Mouse (Mus musculus) intestine, embryonic 16.5 days (tissue): ENCODE measurements at regions not wholly inside any gene's neighbourhood (a gene's known extent, or its start where the extent isn't known, plus 50 kb on each side); places are given as distances from the start of the nearest gene placed in this dataset.

Source experiments
- ATAC-seq: fragments of 200-750 bp; cut with Nextera tagmentation; 2 replicates; pipeline ENCODE4 v1.8.0; 2017; ENCODE audit warnings: moderate TSS enrichment, moderate library complexity
- H3K27ac ChIP-seq: fragments of 300-500 bp; sonication (generic); 2 replicates; pipeline ENCODE4 v1.5.1; 2014; ENCODE audit warnings: mild to moderate bottlenecking, low read length
- H3K27me3 ChIP-seq: fragments of 300-500 bp; sonication (generic); replicated peaks from 2 replicates; pipeline ENCODE4 v1.6.1; 2014; ENCODE audit warnings: low read length, control low read depth, mixed read lengths; ENCODE audit not compliant: control insufficient read depth, insufficient read depth
- H3K36me3 ChIP-seq: fragments of 300-500 bp; sonication (generic); 2 replicates; pipeline ENCODE4 v1.6.1; 2014; ENCODE audit warnings: low read length, control low read depth; ENCODE audit not compliant: control insufficient read depth, insufficient read depth
- H3K4me1 ChIP-seq: fragments of 300-500 bp; sonication (generic); 2 replicates; pipeline ENCODE4 v1.6.1; 2014; ENCODE audit warnings: low read length, control low read depth, mixed read lengths; ENCODE audit not compliant: control insufficient read depth, insufficient read depth
- H3K4me2 ChIP-seq: fragments of 300-500 bp; sonication (generic); 2 replicates; pipeline ENCODE4 v1.6.1; 2014; ENCODE audit warnings: low read depth, low read length, control low read depth
- H3K4me3 ChIP-seq: fragments of 300-500 bp; sonication (generic); 2 replicates; pipeline ENCODE4 v1.5.1; 2014; ENCODE audit warnings: mild to moderate bottlenecking, low read length
- H3K9ac ChIP-seq: fragments of 300-500 bp; sonication (generic); 2 replicates; pipeline ENCODE4 v1.6.1; 2014; ENCODE audit warnings: low read depth, low read length
- H3K9me3 ChIP-seq: fragments of 300-500 bp; sonication (generic); 2 replicates; pipeline ENCODE4 v1.6.1; 2016; ENCODE audit warnings: low read length, control low read depth; ENCODE audit not compliant: control insufficient read depth
- WGBS: fragments of 180-500 bp; shearing (Covaris S2); extraction: QIAGEN DNeasy Blood & Tissue Kit; methylation state at CpG from one replicate; pipeline ENCODE4 v1.1.7; 2014; 5-methylcytosine and 5-hydroxymethylcytosine counted together

DNA sequence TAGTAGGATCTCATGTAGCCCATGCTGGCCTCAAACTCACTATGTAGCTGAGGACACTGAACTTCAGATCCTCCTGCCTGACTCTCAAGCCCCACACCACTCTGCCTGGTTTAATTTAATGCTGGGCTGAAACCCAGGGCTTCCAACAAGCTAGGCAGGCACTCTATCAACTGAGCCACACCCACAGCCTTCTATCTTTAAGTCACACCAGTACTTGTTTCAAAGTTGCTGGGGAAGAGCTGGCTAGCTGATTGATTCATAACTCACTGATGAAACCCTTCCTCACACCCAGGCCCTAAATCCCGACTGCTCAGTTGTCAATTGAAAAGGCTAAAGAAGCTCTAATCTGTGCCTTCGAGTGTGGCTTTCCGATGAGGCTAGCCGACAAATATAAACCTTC, 241.8 kb downstream of the Insig2 start:
- H3K4me3 ChIP-seq: no peak overlapping the region
- no peaks in the 10 kb centered on the region for H3K4me1 ChIP-seq
- H3K36me3 ChIP-seq: no peaks in the 10 kb centered on the region
- H3K4me2 ChIP-seq: no peak overlapping the region
- WGBS: 86% methylated on average over 4 of the region's 4 CpGs
- no peak for ATAC-seq
- no peaks in the 10 kb centered on the region for H3K27me3 ChIP-seq
- H3K9me3 ChIP-seq: no peaks in the 10 kb centered on the region
- H3K9ac ChIP-seq: no peak overlapping the region
- no peak overlapping the region for H3K27ac ChIP-seq

DNA sequence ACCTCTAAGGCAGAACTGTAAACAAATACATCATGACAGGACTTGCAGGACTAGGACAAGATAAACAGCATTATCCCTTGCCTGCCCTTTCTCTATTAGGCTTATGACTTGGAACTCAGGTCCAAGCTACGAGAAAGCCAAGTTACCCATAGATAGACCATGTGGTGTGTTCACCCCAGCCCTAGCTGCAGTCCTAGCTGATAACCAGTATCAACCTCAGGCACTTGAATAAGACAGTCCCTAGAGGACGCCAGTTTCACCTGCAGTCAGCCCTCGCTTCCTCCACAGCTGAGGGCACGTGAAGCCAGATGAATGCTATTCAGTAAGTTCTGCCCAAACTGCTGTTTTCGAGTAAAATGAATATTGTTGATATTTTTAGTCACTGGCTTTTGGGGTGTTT, 239.5 kb downstream of the Insig2 start:
- H3K27me3 ChIP-seq: no peaks in the 10 kb centered on the region
- no peaks in the 10 kb centered on the region for H3K4me1 ChIP-seq
- no peak for ATAC-seq
- H3K9ac ChIP-seq: no peak overlapping the region
- H3K4me2 ChIP-seq: no peak overlapping the region
- no peak overlapping the region for H3K4me3 ChIP-seq
- 62% methylated on average over 5 of the region's 5 CpGs for WGBS
- H3K36me3 ChIP-seq: no peaks in the 10 kb centered on the region
- H3K9me3 ChIP-seq: no peaks in the 10 kb centered on the region
- no peak overlapping the region for H3K27ac ChIP-seq

DNA sequence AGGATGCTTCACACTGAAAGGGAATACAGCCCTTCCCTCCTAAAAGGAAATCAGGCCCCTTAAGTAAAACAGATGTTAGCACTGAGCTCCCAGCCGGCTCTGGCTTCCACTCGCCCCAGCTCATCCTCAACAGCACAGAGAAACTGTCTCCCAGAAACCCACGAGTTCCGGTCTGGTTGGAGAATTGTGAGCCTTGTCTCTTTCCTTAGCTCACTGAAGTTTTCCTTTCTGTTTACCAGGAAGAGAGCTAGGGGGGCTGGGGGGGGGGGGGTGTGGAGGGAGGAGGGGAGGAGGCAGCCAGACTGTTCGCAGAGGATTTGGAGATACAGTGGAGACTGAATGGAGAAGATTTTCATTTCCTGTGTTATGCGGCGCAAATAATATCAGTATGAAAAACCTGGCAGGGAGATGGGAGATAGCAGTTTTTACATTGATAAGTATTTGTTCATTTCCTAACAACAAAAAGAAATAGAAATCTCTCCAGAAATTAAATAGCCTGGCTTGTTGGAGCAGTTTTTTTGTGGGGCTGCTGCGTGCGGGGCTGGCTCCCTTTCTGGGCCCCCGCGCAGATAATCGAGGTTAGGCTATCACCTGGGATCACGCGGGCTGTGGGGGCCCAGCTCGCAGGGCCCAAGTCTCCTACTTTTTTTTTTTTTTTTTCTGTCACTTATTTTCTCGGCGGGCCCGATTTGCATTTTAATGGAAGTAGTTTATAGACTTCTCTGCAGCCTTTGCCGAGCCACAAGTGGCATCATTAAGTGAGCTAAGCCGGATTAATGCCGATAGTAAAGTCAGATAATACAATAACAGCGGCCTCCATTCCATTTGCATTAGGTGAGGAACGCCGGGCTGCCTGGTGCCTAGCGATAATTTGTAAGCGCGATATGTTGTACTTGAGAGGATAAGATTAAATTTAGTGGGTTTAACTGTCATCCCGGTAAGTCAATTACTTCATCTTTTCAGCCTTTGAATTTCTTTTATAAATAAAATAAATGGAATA, 235.5 kb downstream of the Insig2 start:
- WGBS: 4% methylated on average over 28 of the region's 28 CpGs
- H3K4me2 ChIP-seq: peak overlapping the region; percentile 69
- H3K27ac ChIP-seq: no peak overlapping the region

DNA sequence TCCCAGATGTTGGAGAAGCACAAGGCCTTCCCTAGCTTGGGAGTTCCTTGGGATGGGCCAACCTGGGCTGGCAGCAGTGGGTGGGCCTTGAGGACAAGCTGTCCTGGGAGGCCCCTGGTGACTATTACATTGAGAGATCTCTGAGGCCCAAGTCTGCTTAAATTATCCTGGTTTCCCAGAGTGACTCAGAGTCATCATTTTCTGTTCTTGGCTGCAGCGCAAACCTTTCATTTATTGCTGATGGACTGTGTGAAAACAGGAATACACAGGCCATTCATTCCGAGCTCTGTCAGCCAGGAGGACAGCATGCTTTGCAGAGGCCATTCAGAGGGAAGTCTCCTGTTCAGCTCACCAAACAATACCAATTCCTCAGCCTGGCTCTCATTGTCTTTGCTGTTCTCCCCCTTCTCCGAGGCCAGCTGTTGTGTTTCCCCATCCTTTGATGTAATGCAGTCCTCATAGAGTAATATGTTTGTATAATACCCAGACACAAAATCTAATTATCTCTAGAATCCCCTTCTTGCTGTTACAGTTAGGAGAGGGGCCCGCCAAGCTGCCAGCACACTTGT, 220.5 kb downstream of the Insig2 start:
- WGBS: 24% methylated on average over 4 of the region's 4 CpGs
- peak overlapping the region; percentile 15; the same call in 1 of the 2 replicates for H3K27ac ChIP-seq

More for the DNA sequence above, 235.5 kb downstream of the Insig2 start:
- ATAC-seq: peak; percentile 64; the same call in 1 of the 2 replicates
- Histone ChIP-seq H3K4me3 (peak overlapping the region; percentile 41), H3K27me3 (no peaks in the 10 kb centered on the region), H3K36me3 (no peaks in the 10 kb centered on the region), H3K9me3 (no peaks in the 10 kb centered on the region), H3K4me1 (no peaks in the 10 kb centered on the region), H3K9ac (peak overlapping the region; percentile 54; the same call in 1 of the 2 replicates)

DNA sequence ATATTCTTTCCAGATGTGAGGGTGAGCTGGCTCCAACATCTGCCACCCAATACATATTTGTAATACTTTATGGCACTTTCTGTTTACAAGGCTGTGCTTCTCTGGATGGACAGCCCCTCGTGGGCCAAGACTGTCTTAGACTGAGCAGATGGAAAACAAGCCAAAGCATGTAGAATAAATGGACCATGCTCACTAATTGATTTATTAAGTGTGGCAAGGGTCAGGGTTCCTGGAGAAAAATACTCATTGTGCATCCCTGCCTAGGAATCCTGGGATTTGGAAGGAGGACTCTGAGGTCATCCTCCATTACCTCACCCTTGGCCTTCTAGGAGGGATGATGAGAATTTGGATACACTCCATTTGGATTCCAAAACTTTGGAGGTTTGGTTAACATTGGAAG, 219.9 kb downstream of the Insig2 start:
- H3K36me3 ChIP-seq: no peaks in the 10 kb centered on the region
- H3K27ac ChIP-seq: no peak overlapping the region
- ATAC-seq: peak; percentile 38; the same call in 1 of the 2 replicates
- no peaks in the 10 kb centered on the region for H3K4me1 ChIP-seq
- no peak overlapping the region for H3K9ac ChIP-seq
- H3K9me3 ChIP-seq: no peaks in the 10 kb centered on the region
- no peaks in the 10 kb centered on the region for H3K27me3 ChIP-seq
- H3K4me3 ChIP-seq: no peak overlapping the region
- H3K4me2 ChIP-seq: no peak overlapping the region
- 18% methylated on average over 1 of the region's 1 CpGs for WGBS

More for the DNA sequence above, 220.5 kb downstream of the Insig2 start:
- peak; percentile 33; the same call in 1 of the 2 replicates for ATAC-seq
- H3K4me1 ChIP-seq: no peaks in the 10 kb centered on the region
- no peaks in the 10 kb centered on the region for H3K9me3 ChIP-seq
- H3K4me3 ChIP-seq: no peak overlapping the region
- no peak overlapping the region for H3K4me2 ChIP-seq
- no peaks in the 10 kb centered on the region for H3K36me3 ChIP-seq
- no peak overlapping the region for H3K9ac ChIP-seq
- no peaks in the 10 kb centered on the region for H3K27me3 ChIP-seq

GRCm38 (mm10) chr1:121116626-121117025, 215.8 kb downstream of the Insig2 start:
- Histone ChIP-seq H3K27ac (no peak overlapping the region), H3K4me1 (no peaks in the 10 kb centered on the region), H3K36me3 (no peaks in the 10 kb centered on the region), H3K9ac (no peak overlapping the region), H3K4me3 (no peak overlapping the region), H3K27me3 (no peaks in the 10 kb centered on the region), H3K4me2 (no peak overlapping the region), H3K9me3 (no peaks in the 10 kb centered on the region)
- 38% methylated on average over 5 of the region's 5 CpGs for WGBS
- peak; percentile 65 for ATAC-seq

DNA sequence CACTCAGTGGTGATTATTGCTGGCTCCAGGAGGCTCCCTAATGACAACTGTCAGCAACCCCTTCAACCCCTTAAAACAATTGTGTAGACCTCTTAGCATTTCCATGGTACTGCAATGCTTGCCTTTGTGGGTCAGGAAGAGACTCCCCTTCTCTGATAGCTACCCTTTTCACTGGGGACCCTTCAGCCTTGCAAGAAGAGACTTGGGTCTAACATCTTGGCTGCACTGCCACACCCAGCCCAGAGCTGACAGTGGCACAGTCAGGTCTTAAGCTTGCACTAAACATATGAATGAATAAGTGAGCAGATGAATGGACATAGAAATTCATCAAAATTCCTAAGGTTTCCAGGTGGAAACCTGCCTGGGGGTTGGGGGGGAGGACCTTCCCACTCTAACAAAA, 209.0 kb downstream of the Insig2 start:
- ATAC-seq: no peak
- Histone ChIP-seq H3K36me3 (no peaks in the 10 kb centered on the region), H3K27me3 (no peaks in the 10 kb centered on the region), H3K4me3 (no peak overlapping the region), H3K4me2 (no peak overlapping the region), H3K9ac (no peak overlapping the region), H3K9me3 (no peaks in the 10 kb centered on the region), H3K27ac (no peak overlapping the region), H3K4me1 (no peaks in the 10 kb centered on the region)

- Histone ChIP-seq H3K27me3 (no peaks in the 10 kb centered on the region), H3K4me3 (no peak overlapping the region), H3K36me3 (no peaks in the 10 kb centered on the region), H3K27ac (no peak overlapping the region), H3K4me1 (no peaks in the 10 kb centered on the region), H3K4me2 (no peak overlapping the region), H3K9ac (no peak overlapping the region), H3K9me3 (no peaks in the 10 kb centered on the region)
- WGBS: 80% methylated on average over 4 of the region's 4 CpGs
- ATAC-seq: no peak
These were observed 196.1 kb downstream of the Insig2 start for GRCm38 (mm10) chr1:121136284-121136683.

DNA sequence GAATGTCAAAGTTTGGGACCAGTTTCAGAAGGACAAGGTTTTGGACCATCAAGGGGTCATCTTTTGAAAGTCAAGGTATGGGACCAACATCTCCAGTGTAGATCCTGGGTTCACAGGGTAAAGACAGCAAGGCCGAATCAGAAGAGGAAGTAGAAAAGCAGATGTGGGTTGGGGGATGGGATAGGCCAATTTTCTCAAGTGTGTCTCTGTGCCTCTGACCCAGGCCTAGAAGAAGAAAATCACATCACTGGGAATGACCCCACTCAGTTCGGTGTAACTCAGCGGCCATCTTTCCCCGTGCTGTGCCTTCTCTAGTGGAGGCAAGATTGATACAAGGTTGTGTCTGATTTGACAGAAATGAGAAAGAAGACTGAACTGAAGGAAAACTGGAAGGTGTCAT, 195.5 kb downstream of the Insig2 start:
- WGBS: 89% methylated on average over 4 of the region's 4 CpGs
- Histone ChIP-seq H3K4me3 (no peak overlapping the region), H3K9me3 (no peaks in the 10 kb centered on the region), H3K4me1 (no peaks in the 10 kb centered on the region), H3K27ac (no peak overlapping the region), H3K27me3 (no peaks in the 10 kb centered on the region), H3K9ac (no peak overlapping the region), H3K36me3 (no peaks in the 10 kb centered on the region), H3K4me2 (no peak overlapping the region)
- ATAC-seq: no peak
